Mouse (Mus musculus): Measurements from ENCODE around the gene Rps6kc1. TPM values are rescaled to one million over a fixed set of nuclear protein-coding genes. Genes with fewer than 3 reads are reported as not detected.

The Rps6kc1 gene
- total RNA-seq, 2 experiments from 2014 or later: 54.8 to 59.9 TPM

DNA sequence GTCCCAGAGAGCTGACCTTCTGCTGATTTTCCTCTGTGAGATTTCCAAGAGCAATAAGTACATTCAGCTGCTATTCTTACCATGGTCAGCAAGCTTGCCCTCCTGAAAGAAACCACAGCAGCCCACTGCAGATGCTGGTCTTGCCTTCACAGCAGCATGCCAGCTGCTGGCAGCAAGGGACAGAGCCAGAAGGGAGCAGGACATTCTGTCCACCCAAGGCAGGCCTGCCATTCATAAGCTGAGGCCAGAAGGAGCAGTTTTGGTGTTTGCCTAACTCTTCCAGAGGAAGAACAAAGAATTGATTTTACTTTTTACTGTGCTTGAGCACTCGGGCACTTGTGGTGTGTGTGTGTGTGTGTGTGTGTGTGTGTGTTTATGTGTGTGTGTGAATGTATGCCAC lies 143.3 kb downstream of the Rps6kc1 start:
- peak in 1 of 2 experiments; percentile 48 for DNase-seq (ENCODE audit: low spot score in 2 of 2)

DNA sequence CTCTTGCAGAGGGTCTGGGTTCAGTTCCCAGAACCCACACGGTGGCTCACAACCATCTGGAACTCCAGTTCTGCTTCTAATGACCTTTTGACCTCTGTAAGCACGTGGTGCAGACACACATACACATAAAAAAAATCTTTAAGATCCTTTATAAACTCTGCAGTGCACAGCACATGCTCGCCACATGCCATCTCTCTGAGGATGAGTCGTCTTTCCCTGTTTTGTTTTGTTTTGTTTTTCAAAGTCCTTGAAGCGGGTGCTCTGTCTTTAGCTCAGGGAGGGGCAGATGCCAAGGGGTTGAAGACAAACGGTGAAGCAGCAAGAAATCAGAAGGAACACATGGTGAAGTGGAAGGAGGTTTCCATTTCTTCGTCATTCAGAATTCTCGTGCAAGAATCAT lies 143.9 kb downstream of the Rps6kc1 start:
- no peak for DNase-seq (ENCODE audit: low spot score in 2 of 2)

DNA sequence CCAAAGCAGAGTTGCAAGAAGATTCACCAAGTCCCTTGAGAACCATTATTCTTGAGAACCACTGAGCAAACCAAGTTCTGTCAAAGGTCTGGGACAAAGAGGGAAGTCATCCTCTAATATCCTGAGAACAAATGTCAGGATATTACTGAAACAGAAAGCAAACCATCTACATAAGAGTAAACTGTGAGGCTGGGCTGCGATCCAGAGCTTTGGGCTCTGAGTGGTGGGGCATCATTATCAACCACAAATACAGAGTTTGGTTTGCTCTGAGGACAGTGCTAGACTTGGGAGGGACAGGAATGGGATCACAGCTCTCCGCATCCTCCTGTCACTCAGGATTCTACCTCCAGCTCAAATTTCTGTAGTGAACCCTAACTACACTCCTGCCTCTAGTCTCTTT lies 144.8 kb downstream of the Rps6kc1 start:
- DNase-seq (ENCODE audit: low spot score in 2 of 2): no peak

DNA sequence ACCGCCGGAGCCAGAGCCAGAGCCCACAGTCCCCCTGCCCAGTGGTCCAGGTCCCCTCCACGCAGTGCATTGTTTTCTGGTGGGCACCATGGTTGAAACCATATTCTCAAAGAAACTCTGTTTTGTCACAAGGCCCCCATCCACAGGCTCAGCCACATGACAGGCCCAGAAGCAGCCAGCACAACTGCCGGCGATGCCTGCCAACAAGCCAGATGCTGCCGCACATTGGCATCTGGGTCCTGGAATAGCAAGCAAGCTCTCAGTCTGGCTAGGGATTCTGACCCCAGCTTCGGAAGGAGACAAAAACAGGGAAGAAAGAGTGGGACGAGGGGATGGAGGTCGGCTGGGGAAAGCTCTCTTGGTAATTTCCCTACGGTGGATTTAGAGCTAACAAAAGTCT lies 147.8 kb downstream of the Rps6kc1 start:
- peak; percentile 33 to 37 for DNase-seq (ENCODE audit: low spot score in 2 of 2)

DNA sequence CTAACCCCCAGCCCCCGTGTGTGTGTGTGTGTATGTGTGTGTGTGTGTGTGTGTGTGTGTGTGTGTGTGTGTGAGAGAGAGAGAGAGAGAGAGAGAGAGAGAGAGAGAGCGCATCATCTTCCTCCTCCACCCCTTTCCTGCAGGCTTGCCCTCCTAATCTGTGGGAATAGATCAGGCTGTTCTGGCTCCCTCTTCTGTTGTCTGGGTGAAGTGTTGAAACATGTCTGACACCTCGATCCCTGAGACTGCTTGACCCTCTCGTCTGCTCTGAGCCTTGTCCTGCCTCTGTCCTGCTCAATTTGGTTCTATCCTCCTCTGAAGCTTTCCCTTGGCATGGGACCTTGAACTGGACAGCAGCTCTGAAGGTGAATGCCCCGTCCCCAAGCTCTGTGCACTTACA lies 149.8 kb downstream of the Rps6kc1 start:
- DNase-seq (ENCODE audit: low spot score in 2 of 2): peak; percentile 21 to 29

DNA sequence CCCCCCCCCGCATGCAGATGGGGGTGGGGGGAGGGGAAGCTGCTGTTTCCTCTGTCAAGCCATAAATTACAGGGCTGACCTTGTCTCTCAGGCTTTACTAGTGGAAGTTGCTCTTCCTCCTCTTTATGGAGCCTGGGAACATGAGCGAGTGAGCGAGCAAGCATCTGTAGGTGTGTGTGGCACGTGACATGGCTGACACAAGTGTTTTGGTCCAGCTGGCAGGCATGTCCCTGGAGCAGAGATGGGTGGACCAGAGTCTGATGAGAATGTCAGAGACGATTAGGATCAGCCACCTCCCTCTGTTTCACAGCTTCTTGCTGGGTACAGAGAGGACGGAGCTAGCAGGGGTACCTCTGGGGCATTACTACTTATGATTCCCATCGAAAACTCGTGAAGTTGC lies 153.7 kb downstream of the Rps6kc1 start:
- DNase-seq (ENCODE audit: low spot score in 2 of 2): no peak

DNA sequence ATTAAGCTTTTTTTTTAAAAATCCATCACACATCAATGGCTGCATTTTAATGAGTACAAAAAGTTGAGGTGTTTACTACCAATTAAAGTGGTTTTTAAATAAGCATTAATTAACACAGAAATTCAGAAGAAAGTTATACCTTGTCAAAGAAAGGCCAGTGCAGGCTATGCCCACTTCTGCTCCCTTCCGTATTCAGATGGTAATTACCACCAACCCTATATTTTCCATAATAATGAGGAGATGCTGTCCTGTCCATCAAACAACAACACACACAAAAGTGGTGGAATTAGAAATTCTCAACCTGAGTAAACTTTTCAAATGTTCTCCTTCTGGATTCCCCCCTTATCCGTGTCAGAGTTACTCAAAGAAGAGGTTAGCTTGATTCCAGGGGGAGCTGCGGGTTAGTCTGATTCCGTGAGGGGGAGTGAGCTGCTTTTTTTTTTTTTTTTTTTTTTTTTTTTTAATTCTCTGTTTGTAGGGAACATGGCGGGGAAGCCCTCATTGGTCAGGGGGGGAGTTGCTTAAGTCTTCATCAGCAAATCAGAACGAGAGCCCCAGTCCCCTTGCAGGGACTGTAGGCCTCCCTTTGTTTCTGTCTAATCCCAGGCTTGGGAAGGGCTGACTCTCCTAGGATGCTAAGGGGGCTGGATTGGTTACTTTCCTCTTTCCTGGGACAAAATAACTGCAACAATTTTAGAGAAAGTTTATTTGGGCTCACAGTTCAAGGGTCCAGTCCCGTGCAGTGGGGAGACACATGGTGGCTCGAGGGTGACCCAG lies 159.6 kb downstream of the Rps6kc1 start:
- DNase-seq (ENCODE audit: low spot score in 2 of 2): no peak

DNA sequence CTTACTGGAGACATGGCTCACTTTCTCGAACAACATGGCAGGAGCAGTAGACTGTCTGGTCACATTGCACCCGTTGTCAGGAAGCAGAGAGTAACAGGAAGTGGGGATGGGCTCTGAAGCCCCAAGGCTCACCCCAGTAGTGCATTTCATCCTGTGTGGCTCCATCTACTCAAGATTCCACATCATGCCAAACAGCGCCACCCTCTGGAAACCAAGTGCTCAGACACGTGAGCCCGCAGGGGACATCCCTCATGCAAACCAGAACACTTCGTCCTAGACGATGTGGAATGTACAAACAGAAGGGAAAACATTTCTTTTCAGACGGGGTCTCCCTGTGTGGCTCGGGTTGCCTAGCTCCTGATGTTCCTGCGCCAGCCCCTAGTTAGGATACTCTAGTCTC lies 162.6 kb downstream of the Rps6kc1 start:
- DNase-seq (ENCODE audit: low spot score in 2 of 2): no peak

DNA sequence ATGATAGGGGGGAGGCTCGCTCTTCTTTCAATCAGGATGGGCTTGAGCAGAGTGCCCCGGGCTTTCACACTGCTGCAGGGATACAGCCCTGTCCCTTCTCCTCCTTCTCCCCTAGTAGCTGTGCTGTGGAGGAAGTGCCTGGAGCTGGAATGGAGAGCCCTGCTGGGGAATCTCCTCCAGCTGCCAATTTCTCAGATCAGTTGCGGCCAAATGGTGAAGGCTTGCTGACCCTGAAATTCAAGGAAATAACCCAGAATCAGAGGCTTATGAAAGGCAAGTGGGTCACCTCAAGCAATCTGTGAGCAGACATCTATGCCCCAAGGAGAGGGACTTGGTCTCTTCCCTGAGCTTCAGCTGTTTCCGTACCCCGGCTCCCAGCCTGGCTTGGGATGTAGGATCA lies 170.1 kb downstream of the Rps6kc1 start:
- no peak for DNase-seq (ENCODE audit: low spot score in 2 of 2)

DNA sequence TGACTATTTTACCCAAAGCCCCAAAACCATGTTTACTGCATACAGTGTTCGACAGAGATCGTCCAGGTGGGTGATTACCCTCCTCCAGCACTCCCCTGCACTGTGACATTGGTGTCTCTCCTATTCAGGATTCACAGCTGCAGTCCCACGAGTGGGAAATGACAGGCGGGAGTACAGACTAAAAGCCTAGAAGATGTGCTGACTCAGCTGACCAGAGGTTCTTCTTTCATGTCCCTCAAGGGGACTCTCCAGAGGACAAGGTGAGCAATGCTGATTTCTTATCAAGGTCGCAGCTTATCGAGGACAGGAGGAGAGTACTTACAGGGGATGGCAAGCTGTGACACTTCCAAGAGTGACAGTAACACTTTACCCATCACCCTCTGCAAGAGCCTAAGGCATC lies 178.8 kb downstream of the Rps6kc1 start:
- DNase-seq (ENCODE audit: low spot score in 2 of 2): no peak

DNA sequence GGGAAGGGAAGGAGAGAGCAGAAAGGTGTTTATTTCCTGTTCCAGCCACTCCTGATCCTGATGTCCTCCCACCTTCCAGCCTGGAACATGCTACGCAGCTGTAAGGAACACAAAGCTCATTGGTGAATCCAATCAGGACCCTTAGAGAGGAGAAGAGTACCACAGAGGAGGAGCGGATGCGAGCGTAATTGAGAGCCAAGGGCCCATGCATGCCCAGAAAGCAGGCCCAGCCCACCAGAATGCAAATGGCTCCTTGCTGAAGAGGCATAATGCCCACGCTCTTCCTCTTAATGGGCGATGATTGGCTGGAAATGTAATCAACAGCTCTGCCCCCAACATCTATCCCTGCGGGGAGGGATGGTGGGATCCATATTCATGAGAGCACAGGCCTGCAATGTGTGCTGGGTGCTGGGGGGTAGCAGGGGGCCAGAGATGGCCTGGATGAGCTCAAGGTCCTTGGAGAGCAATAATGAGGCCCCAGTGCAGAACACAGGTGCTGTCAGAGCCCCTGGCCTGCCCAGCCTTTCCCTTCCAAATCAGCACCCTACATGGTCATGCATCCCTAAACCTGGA lies 182.0 kb downstream of the Rps6kc1 start:
- DNase-seq (ENCODE audit: low spot score in 2 of 2): peak in 1 of 2 experiments; percentile 14

DNA sequence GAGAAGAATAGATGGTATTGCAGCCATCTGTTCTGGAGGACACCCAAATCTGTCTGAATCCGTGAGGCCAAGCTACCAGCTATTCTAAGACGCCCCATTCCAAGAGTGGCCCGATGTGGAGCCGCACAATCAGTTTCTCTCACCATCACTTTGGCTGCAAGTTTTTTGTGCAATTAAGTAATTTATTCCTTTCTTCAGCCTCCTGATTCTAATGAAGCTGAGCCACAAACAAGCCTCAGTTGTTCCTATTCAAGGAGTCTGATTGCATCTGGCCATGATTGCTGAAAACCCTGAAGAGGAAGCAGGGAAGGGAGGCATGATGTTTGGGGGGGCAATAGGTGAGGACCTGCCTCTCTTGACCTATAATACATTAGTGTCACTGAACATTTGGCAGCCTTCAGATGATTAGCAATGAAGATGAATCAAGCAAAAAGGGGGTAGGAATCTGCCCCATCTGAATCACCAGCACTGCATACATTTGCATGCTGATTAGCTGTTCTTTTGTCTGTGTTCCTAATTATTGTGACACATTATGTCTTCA lies 183.4 kb downstream of the Rps6kc1 start:
- DNase-seq (ENCODE audit: low spot score in 2 of 2): peak; percentile 45 to 72

DNA sequence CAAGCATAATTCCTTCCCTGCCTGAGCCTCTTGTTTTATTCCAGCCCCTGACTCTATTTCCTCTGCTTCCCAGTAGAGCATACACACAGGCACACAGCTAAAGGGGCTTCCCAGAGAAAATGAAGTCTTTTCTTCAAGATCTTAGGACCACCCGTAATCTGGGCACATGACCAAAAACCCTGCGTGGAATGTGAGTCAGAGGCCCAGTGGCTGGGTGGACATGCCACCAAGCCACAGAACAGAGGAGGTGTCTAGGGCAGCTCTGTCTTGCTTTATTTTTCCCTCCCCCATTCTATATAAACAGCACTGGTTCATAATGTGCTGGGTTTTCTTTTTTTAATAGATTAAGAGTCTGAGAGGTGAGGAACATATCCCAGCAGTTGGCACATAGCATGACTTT lies 184.2 kb downstream of the Rps6kc1 start:
- DNase-seq (ENCODE audit: low spot score in 2 of 2): no peak

DNA sequence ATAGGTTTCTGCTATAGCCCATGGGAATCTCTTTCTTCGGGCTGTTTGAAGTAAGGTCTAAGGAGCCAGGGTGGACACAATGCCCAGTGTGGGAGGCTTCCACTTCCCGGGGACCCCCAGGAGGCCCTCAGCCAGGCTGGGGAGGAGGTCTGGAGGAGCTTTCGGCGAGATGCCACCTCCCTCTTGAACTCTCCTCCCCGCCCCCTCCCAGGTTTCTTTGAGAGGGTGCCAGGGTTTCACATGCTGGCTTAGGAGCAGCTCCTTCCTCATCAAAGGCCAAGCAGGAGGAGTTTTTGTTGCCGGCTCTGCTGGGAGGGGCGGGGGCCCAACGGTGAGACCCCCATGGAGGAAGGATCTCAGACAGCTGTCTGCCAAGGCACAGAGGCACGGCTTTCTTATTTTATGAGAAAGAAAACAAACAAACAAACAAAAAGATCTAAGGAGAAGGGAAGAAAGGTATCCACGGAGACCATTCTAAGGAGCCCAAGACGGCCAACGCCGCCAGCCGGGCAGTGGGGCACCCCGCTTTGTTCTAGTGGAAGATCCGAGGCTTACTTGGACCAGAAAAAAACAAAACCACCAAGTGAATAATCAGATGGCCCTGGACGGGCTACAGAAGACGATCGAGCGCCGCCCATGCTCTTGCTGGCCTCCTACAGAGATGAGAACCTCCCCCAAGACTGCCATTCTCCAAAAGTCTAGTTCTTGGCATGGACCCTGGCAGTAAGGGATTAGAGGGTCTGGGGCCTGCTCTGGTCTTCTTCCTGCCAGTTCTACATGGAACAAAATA lies 186.8 kb downstream of the Rps6kc1 start:
- peak; percentile 34 to 55 for DNase-seq (ENCODE audit: low spot score in 2 of 2)

DNA sequence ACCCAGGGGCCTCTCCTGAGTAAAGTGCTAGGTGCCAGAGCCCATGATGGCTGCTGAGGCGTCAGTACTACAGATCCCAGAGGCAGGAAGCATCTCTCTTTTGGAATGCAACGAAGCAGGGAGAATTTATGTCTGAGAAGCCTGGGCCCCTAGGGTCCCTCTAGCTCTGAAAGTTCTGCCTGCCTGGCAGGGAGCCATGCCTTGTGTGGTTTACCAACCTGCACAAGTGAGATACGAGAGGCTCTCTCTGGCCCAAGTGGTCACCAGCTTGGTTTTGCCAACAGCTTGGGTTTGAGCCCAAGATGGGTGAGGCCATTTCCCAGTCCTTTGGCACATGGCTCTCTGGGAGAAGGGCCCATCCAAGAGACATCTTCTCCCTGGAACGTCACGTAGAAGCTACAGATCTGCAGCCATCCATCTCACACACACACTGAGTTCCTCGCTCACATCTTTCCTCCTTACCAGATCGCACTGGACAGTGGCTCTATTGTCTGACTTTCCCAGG lies 187.6 kb downstream of the Rps6kc1 start:
- peak in 1 of 2 experiments; percentile 9 for DNase-seq (ENCODE audit: low spot score in 2 of 2)

DNA sequence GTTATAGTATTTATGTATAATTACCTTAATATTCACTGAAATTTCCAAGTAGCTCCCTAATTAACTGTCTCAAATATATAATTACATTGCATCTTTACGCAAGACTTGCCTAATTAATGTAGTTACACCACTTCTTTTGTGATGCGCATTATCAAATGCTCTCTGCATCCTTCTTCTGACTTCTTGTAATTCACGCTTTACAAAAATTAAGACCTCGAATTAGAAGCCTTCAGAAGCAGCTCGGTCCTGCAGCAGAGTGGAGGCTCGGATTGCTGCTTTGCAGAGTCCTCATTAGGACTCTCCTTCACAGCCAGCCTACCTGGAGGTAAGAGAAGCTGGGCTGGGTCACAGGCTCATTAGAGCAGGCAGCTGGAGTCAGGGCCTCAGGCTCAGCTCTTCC lies 197.7 kb downstream of the Rps6kc1 start:
- no peak for DNase-seq (ENCODE audit: low spot score in 2 of 2)

DNA sequence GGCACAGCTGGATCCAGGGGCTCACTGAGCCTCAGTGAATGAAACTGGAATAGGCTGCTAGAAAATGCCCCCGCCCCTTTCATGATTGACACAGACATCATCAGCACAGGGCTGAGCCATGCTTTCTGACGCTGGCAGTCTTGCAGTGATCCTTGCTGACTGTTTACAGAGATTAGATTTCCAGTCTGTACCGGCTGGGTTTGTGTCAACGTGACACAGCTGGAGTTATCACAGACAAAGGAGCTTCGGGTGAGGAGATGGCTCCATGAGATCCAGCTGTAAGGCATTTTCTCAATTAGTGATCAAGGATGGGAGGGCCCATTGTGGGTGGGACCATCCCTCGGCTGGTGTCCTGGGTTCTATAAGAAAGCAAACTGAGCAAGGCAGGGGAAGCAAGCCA lies 214.0 kb downstream of the Rps6kc1 start:
- no peak for DNase-seq (ENCODE audit: low spot score in 2 of 2)

DNA sequence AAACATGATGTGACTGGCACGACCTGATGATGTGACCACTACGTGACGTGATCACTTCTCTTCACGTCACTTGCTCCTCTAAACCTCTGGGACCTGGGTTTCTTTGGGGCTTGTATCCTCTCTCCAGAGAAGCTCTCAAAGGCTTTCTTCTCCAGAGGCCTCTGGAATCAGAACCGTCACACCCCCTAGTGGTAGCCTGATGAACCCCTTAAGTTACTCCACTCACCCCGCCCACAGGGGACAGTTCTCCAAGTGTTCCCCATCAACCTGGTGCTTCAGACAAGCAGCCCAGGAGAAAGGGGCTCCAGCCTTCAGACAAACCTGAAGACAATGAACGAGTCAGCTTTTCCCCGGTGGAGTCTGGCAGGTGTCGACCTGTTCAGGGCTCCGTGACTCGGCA lies 216.0 kb downstream of the Rps6kc1 start:
- DNase-seq (ENCODE audit: low spot score in 2 of 2): peak in 1 of 2 experiments; percentile 71

DNA sequence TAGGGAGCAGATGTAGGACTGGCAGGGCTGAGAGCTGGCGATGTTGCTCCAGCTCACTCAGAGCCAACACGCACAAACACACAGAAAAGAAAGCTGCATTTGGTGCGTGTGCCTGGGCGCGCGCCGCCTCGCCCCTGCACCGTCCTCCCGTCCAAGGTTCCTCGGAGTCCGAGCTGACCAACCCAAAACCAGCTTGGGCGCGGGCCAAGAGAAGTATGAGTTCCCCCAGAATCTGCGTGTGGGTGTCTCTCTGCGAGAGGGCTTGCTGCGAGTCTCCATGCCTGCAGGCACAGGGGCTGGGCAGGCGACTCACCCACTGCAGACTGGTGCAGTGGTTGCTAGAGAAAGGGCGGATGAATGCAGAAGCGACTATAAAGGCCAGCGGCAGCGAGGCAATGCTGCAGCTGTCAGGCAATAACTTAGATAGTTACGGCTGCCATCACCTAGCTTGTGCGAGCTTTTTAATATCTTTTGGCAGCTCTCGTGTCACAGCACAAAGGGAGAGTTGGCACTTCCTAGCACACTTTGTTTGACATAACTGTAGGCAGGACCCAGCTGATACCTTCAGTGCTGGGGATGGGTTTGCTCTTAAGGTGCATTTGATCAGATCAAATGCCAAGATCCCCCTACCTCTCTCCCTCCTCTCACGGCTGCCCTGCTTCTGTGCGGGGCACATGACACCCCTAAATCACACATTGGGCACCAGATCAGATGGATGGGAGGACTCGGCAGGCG lies 220.9 kb downstream of the Rps6kc1 start:
- DNase-seq (ENCODE audit: low spot score in 2 of 2): peak; percentile 47 to 51

DNA sequence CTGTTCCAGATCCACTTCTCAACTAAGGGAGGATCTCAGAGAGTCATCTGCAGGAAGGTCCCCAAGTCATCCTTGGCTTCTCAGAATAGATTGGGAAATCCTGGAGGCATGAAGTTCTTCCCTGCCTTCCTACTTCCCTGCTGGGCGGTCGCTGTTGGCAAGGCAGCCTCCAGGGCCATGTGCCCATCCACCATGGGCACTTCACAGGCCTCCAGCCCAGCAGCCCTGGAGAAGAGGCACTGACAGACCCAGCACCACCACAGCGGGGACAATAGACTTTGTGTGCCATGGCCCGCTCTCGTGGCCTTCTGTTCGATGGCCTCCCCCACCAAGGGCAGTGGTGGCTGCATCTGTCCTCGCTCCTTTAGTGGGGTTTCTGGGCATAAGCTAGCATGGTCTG lies 228.5 kb downstream of the Rps6kc1 start:
- DNase-seq (ENCODE audit: low spot score in 2 of 2): no peak
